Mouse (Mus musculus): ENCODE data around the gene Sulf2.
A peak's percentile ranks its signal among the peaks of the same experiment; 100 is the strongest.

- TF ChIP-seq CTCF (IDR thresholded peaks at IDR 0.05; ENCODE audit: control insufficient read depth, insufficient read depth, insufficient replicate concordance, low read depth, low read length) (peak; percentile 28; the same call in 1 of the 2 replicates), POLR2A (IDR thresholded peaks at IDR 0.05; ENCODE audit: control insufficient read depth, low read depth, low read length) (no peak)
Measured at GRCm38 (mm10) chr2:166045549-166046501, 109.6 kb downstream of the Sulf2 start.
